Mouse (Mus musculus) left cerebral cortex, adult 2 months (tissue): ENCODE measurements at regions not wholly inside any gene's neighbourhood (a gene's known extent, or its start where the extent isn't known, plus 50 kb on each side); places are given as distances from the start of the nearest gene placed in this dataset.
A peak's percentile ranks its signal among the peaks of the same experiment; 100 is the strongest.

Experiments used
- DNase-seq, 2 experiments: peaks; one replicate each; pipeline ENCODE4 v3.0.0; 2021 to 2022; ENCODE audit warnings: low spot score in 2 of 2, mixed read lengths in 1 of 2; ENCODE audit errors: extremely low spot score in 1 of 2
- H3K27ac ChIP-seq: fragments of 200-600 bp; 2 replicates; pipeline ENCODE4 v1.8.1; 2022
- H3K4me3 ChIP-seq: fragments of 200-600 bp; 2 replicates; pipeline ENCODE4 v1.8.1; 2022
- CTCF ChIP-seq: fragments of 200-600 bp; IDR thresholded peaks from 2 replicates; pipeline ENCODE4 v1.8.1; 2022; ENCODE audit warnings: antibody characterized with exemption, mild to moderate bottlenecking, moderate library complexity
- intact Hi-C: fragments of 180-260 bp; cut with DNase I; formaldehyde crosslinking; loops from one replicate; pipeline ENCODE4 v1.15.1; 2025

DNA sequence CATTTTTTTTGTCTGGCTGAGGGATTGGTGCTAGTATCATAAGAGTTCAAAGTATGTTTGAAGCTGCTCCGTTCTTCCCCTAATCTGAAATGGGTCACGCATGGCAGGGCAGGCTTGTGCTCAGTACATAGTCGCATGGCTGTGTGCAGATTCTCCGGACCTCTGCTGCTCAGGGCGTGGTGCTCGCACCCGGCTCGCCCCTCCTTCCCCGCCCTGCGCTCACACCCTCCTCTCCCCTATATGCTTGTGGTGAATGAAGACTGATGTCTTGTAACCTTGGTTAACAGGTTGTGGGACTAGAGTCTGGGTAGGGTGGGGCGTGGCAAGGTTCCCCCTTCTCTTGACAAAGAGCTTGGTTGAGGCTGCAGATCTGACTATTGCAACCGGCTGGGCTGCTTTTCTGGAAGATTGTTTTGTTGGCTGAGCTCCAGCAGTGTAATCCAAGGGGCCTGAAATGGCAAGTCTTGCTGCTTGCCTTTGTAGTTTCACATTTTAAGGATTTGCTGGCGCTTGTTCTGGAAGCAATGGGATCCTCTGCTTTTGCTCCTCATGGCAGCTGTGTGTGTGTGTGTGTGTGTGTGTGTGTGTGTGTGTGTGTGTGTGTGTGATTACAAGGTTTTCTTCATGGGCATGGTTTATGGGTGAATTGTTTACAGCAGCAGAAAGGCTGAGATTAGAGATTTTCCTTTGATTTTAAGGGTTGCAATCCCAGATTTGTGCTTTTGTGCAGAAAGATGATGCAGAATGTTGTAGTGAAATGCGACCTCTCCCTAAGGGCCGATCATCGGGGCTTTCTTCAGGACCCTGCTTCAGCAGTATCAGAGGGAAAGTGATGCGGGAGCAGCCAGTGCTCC is 74.4 kb upstream of the Gm9887 start:
- intact Hi-C loops: no loop called here
- DNase-seq: no peak
- Histone ChIP-seq H3K27ac (no peak overlapping the region), H3K4me3 (no peak overlapping the region)
- no peak for TF ChIP-seq CTCF

DNA sequence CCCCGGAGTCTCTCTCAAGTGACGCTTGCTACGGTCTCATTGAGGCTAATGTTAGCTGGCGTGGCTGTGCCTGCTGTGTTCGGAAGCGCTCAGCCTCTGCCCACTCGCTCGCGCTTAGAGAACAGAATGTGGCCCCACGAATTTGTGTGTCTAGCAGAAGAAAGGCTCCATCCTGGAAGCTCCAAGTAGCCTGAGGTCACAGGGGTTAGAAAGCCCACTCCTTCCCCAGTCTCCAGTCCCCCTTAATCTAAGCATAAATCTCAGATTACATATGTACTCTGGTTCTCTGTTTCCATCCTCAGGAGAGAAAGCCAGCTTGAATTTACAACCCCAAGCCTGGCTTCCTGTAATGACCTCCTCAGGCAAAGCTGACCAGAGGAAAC is 73.8 kb upstream of the Gm9887 start:
- DNase-seq: no peak
- intact Hi-C loops: no loop called here
- Histone ChIP-seq H3K4me3 (no peak overlapping the region), H3K27ac (no peak overlapping the region)
- no peak for TF ChIP-seq CTCF

DNA sequence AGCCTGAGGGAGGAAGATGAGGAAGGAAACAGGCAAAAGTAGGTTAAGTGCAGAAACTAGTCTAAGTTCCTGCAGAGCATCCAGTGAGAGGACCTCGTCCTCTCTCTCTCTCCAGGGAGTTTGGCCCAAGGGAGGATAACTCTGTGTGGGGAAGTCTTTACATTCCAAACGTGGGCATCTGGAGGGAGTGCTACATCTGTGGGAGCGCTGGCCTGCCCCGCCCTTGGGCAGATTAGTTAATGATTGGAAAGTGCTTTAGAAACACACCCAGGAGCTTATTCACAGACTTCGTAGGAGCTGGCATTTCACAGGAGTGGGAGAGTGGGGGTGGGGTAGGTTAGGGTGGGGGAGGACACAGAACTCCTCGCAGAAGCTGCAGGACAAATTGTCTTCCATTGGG is 70.1 kb upstream of the Gm9887 start:
- Histone ChIP-seq H3K27ac (no peak overlapping the region), H3K4me3 (no peak overlapping the region)
- intact Hi-C loops: no loop called here
- no peak for DNase-seq
- TF ChIP-seq CTCF: no peak

DNA sequence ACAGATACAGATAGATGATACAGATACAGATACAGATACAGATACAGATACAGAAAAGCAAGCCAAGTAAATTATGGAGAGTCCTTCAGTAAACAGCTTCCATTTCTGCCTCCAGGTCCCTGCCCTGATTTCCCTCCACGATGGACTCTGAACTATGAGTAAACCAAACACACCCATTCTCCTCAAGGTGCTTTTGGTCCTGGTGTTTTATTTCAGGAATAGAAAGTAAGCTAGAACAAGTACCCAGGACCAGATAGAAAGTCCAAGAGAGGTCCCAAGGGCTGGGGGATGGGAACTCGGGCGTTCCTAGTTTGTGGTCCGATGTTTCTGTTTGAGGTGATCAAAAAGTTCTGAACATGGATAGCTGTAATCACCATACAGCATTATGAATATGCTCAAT is 69.5 kb upstream of the Gm9887 start:
- DNase-seq: no peak
- Histone ChIP-seq H3K27ac (no peak overlapping the region), H3K4me3 (no peak overlapping the region)
- TF ChIP-seq CTCF: no peak
- intact Hi-C loops: no loop called here

DNA sequence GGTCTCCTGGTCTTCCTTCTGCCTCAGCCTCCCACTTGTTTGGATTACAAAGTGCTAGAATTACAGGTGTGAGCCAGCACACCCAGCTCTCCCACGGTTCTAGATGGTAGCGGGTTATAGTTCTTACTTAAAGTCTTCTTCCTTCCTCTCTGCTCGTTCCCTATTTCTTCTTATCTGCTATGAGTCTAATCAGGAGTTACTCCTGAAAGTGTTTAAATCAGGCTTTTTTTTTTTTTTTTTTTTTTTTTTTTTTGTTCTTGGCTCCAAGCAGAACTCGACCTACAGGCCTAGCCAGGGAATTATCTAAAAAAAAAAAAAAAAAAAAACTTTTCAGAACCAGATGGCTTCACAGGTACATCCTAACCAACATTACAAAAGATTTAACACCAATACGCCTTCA is 66.0 kb upstream of the Gm9887 start:
- intact Hi-C loops: no loop called here
- no peak overlapping the region for H3K27ac ChIP-seq
- TF ChIP-seq CTCF: no peak
- no peak for DNase-seq
- no peak overlapping the region for H3K4me3 ChIP-seq

DNA sequence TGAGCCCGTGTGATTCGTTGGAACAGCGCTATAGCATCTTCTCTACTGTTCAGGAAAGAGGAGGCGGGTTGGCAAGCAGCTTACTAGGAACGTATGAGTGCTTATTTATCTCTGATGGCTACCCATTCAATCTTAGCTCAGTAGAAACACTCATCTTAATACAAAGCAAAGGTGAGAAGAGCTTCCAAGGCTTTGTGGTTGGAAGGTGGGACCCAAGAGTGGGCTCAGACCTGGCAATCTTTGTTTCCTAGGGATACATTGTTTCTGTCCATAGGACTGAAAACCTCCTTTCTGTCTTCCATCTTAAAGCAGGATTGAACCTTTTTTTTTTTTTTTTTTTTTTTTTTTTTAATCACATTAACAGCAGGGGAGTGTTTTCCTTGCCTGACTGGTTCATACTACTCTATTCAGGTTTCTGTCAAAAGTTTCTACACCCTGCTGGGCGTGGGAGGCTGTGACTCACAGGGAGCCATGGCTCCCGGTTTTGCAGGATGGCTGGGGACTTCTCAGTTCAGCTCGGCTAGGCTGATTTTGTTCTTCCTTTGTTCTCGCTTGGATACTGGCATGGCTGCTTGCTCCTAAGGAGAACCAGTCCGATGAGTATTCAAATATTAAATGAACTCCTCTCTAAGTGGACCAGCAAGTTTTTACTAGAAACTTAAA is 64.7 kb upstream of the Gm9887 start:
- peak; percentile 69 to 70 for DNase-seq
- intact Hi-C loops: no loop called here
- no peak overlapping the region for H3K27ac ChIP-seq
- H3K4me3 ChIP-seq: no peak overlapping the region
- no peak for TF ChIP-seq CTCF

DNA sequence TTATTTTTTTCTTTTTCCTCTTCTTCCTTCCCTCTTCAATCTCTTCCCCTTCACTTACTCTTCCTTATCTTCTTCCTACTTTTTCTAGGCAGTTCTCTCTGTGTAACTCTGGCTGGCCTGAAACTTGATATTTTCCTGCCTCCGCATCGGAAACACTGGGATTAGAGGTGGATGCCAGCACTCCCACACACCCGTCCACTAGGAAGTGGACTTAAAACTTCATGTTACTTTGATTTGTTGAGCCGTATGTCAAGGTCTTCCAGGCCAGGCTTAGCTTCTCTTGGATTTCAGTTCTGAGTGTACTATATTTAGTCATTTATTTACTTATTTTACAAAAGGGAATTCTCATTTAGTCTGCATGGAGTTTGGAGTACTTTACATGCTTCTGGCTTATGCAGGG is 62.1 kb upstream of the Gm9887 start:
- no peak for DNase-seq
- intact Hi-C loops: no loop called here
- TF ChIP-seq CTCF: no peak
- Histone ChIP-seq H3K27ac (no peak overlapping the region), H3K4me3 (no peak overlapping the region)

DNA sequence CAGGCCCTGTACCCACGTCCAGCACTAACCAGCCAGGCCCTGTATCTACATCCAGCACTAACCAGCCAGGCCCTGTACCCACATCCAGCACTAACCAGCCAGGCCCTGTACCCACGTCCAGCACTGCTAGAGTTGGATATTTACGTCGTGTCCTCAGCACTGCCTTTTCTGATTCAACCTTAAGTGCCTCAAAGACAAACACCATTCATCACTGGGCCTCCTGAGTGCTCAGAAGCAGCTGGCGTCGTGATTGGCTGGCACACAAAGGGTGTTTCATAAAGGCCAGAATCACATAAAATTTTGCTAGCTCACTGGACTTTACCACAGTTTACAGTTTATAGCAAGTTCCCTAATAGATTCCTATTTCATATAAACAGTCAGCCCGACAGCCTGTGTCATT is 59.8 kb upstream of the Gm9887 start:
- TF ChIP-seq CTCF: no peak
- DNase-seq: no peak
- no peak overlapping the region for H3K4me3 ChIP-seq
- no peak overlapping the region for H3K27ac ChIP-seq
- intact Hi-C loops: no loop called here

DNA sequence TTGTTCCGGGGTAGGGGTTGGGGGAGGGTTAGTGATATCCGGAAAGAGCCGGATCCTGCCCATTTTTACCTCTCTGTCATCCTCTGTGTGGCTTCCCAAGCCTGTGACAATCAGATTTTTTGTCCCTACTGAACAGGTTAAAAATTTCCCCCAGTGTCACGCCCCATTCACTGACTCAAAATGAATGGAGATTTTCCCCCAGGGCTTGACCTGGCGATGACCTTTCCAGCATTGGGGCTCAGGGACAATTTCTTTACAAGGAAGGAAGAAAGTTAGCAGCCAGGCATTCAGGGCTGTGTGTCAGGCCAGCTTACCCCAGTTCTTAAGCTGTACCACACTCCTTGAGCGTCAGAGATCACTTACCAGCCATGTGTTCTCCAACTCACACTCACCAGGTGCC is 55.9 kb upstream of the Gm9887 start:
- no peak overlapping the region for H3K4me3 ChIP-seq
- no peak for DNase-seq
- intact Hi-C loops: loop anchor here (5.0 kb wide), 1 partner anchor 84 kb away; no protein-coding TSS in a partner anchor
- TF ChIP-seq CTCF: no peak
- H3K27ac ChIP-seq: no peak overlapping the region

DNA sequence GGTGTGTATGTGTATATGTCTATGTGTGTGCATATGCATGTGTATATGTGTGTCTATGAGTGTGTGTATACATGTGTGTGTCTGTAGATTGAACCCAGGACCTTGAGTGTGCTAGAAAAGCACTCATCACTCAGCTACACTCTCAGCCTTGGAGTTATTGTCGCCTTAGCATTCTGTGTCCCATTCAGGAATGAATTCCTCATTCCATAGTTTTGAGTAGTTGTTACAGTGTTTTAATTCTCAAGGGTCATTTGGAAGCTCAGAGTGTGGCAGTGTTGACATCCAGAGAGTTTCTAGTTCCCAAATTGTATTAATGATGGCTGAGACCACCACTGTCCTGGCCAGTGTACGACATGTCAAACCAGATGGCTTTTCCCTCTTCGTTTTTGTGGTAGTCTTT is 53.4 kb upstream of the Gm9887 start:
- intact Hi-C loops: loop anchor here (5.0 kb wide), 1 partner anchor 87 kb away; no protein-coding TSS in a partner anchor
- no peak for DNase-seq
- no peak overlapping the region for H3K4me3 ChIP-seq
- no peak overlapping the region for H3K27ac ChIP-seq
- no peak for TF ChIP-seq CTCF

DNA sequence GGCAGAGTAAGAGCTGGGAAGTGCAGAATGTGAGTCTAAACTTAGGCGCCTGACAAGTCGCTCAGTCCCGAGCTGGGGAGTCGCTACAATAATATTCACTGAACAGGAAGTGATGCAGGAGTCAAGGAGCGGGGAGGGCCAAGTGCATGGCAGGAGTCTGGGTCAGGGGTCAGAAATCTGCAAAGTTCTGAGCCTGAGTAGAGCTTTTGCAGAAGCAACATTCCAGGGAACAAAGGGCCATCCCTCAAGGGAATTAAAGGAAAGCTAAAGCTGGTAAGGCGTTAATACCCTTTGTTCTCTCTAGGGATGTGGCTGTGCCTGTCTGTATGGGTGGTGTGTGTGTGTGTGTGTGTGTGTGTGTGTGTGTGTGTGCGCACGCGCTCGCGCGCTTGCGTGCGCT is 52.7 kb upstream of the Gm9887 start:
- intact Hi-C loops: loop anchor here (5.0 kb wide), 1 partner anchor 87 kb away; no protein-coding TSS in a partner anchor
- Histone ChIP-seq H3K27ac (no peak overlapping the region), H3K4me3 (no peak overlapping the region)
- DNase-seq: no peak
- no peak for TF ChIP-seq CTCF
